Mouse (Mus musculus): ENCODE results near the gene Med19.
"Not testable (repeated sequence)": the region's sequence is repeated elsewhere in the genome, so short reads cannot be mapped to it uniquely, and the experiment has no call there.

Med19 gene

GRCm38 (mm10) chr2:84720718-84721117 is 42.5 kb downstream of the Med19 start:
- DNase-seq (ENCODE audit: low spot score in 2 of 2), result no peak

- no peak for DNase-seq (ENCODE audit: low spot score in 2 of 2)
Observed at GRCm38 (mm10) chr2:84721182-84721581, 43.0 kb downstream of the Med19 start.

GRCm38 (mm10) chr2:84723856-84724255 is 45.7 kb downstream of the Med19 start:
- DNase-seq (ENCODE audit: low spot score in 2 of 2), result no peak

- no peak for DNase-seq (ENCODE audit: low spot score in 2 of 2)
Observed at GRCm38 (mm10) chr2:84725770-84726169, 47.6 kb downstream of the Med19 start.

- DNase-seq (ENCODE audit: low spot score in 2 of 2), result no peak
Observed at GRCm38 (mm10) chr2:84726716-84727115, 48.5 kb downstream of the Med19 start.

- DNase-seq (ENCODE audit: low spot score in 2 of 2), result peak; percentile 92 to 94
Observed at GRCm38 (mm10) chr2:84727172-84727858, 49.1 kb downstream of the Med19 start, which contains the start of gene Clp1. Gene Clp1, minus strand, starts transcription at chr2:84727350.

- DNase-seq (ENCODE audit: low spot score in 2 of 2), result not testable (repeated sequence)
Observed at GRCm38 (mm10) chr2:84728191-84728590, 50.0 kb downstream of the Med19 start.

- no peak for DNase-seq (ENCODE audit: low spot score in 2 of 2)
Observed at GRCm38 (mm10) chr2:84731206-84731605, 53.0 kb downstream of the Med19 start.

GRCm38 (mm10) chr2:84732394-84732793 is 54.2 kb downstream of the Med19 start:
- no peak for DNase-seq (ENCODE audit: low spot score in 2 of 2)

GRCm38 (mm10) chr2:84733579-84734300 is 55.5 kb downstream of the Med19 start, which contains the start of gene Ypel4:
Gene Ypel4, plus strand, starts transcription at chr2:84734058.
- DNase-seq (ENCODE audit: low spot score in 2 of 2), result peak; percentile 51 to 59

GRCm38 (mm10) chr2:84734351-84734864 is 56.2 kb downstream of the Med19 start:
- DNase-seq (ENCODE audit: low spot score in 2 of 2), result peak in 1 of 2 experiments; percentile 12

GRCm38 (mm10) chr2:84734919-84735318 is 56.7 kb downstream of the Med19 start:
- no peak for DNase-seq (ENCODE audit: low spot score in 2 of 2)

GRCm38 (mm10) chr2:84735346-84735920 is 57.2 kb downstream of the Med19 start:
- DNase-seq (ENCODE audit: low spot score in 2 of 2), result no peak

- no peak for DNase-seq (ENCODE audit: low spot score in 2 of 2)
Observed at GRCm38 (mm10) chr2:84736312-84737161, 58.3 kb downstream of the Med19 start.

GRCm38 (mm10) chr2:84737451-84737925 is 59.3 kb downstream of the Med19 start:
- DNase-seq (ENCODE audit: low spot score in 2 of 2), result no peak
